Mouse (Mus musculus): ENCODE results near the gene Glyctk. TPM values are rescaled to one million over a fixed set of nuclear protein-coding genes. Genes with fewer than 3 reads are reported as not detected.

The Glyctk gene
- polyA plus RNA-seq, 1 experiment from 2014 or later = 2.2 TPM

GRCm38 (mm10) chr9:106106241-106106640, 51.7 kb downstream of the Glyctk start:
- Histone ChIP-seq H3K9ac (replicated peaks; ENCODE audit: low read length) (no peak overlapping the region), H3K27me3 (ENCODE audit: control insufficient read depth, insufficient read depth, low read length) (no peaks in the 10 kb centered on the region), H3K4me2 (ENCODE audit: low read depth, low read length) (no peak overlapping the region), H3K4me3 (ENCODE audit: low read depth, low read length) (no peak overlapping the region), H3K36me3 (replicated peaks; ENCODE audit: control insufficient read depth, insufficient read depth, low read depth, low read length) (no peaks in the 10 kb centered on the region), H3K4me1 (ENCODE audit: control insufficient read depth, insufficient read depth, low read length) (no peaks in the 10 kb centered on the region), H3K27ac (replicated peaks; ENCODE audit: low read depth, low read length) (no peak overlapping the region), H3K9me3 (replicated peaks; ENCODE audit: control insufficient read depth, low read length) (no peaks in the 10 kb centered on the region)
- no peak for DNase-seq (ENCODE audit: low spot score)
- 79% methylated on average over 9 of the region's 9 CpGs for WGBS
- no peak for ATAC-seq (replicated peaks; ENCODE audit: insufficient number of reproducible peaks, low FRiP score, low TSS enrichment, low read depth)

DNA sequence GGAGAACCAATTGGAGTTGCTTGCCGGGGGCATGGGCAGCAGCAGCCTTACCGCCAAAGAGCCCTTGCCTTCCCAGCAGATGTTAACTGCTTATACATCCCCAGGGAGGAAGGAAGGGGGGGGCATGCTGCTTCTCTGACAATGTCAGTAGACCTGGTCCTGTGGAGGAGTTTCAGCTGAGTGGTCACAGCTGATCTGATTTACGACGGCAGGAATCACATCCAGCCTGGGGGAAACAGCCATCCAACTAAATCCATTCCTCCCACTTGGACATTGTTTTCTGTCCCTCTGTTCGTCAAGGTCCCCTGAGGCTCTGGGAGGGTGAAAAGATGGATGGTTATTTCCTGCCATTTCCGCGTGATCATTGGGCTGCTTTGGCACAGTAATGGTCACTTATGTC, 53.5 kb downstream of the Glyctk start:
- Histone ChIP-seq H3K4me3 (ENCODE audit: low read depth, low read length) (no peak overlapping the region), H3K9me3 (replicated peaks; ENCODE audit: control insufficient read depth, low read length) (no peaks in the 10 kb centered on the region), H3K4me2 (ENCODE audit: low read depth, low read length) (no peak overlapping the region), H3K4me1 (ENCODE audit: control insufficient read depth, insufficient read depth, low read length) (no peaks in the 10 kb centered on the region), H3K36me3 (replicated peaks; ENCODE audit: control insufficient read depth, insufficient read depth, low read depth, low read length) (no peaks in the 10 kb centered on the region), H3K9ac (replicated peaks; ENCODE audit: low read length) (no peak overlapping the region), H3K27ac (replicated peaks; ENCODE audit: low read depth, low read length) (no peak overlapping the region), H3K27me3 (ENCODE audit: control insufficient read depth, insufficient read depth, low read length) (no peaks in the 10 kb centered on the region)
- no peak for ATAC-seq (replicated peaks; ENCODE audit: insufficient number of reproducible peaks, low FRiP score, low TSS enrichment, low read depth)
- DNase-seq (ENCODE audit: low spot score) = no peak
- 78% methylated on average over 7 of the region's 7 CpGs for WGBS

MicroRNA genes within 50 kb of the gene (microRNA counts, 519-probe panel; counts per million panel counts)
- 4,895 counts per million, percentile 84 among the panel's probes with 10 or more counts for microRNA mmu-let-7g

Small RNAs within 50 kb of the gene (microRNA-seq; reads per million reads assigned to microRNA genes)
- gene Mir135a-1 (ENCODE audit: borderline number of aligned reads) (59.3 reads per million, percentile 35 among the genes with 10 or more reads in this experiment), gene Mirlet7g (ENCODE audit: borderline number of aligned reads) (16,258 reads per million, percentile 97 among the genes with 10 or more reads in this experiment)

Other genes starting within 250 kb of the Glyctk start
- 0.10 and 0.38 TPM in 2 replicates for gene Col6a5, start 197.5 kb downstream of the Glyctk start, polyA plus RNA-seq (2014; fragmentation: Nextera tagmentation; extraction: Ambion mirVana)
- 0.22 TPM in 1 of 2 replicates, not detected in the other for gene Col6a4, start 61.4 kb downstream of the Glyctk start, polyA plus RNA-seq (2014; fragmentation: Nextera tagmentation; extraction: Ambion mirVana)
- gene Wdr82, start 12.8 kb upstream of the Glyctk start, polyA plus RNA-seq (2014; fragmentation: Nextera tagmentation; extraction: Ambion mirVana) = 32.9 and 33.0 TPM in 2 replicates
- 25.8 and 29.1 TPM in 2 replicates for gene Ppm1m, start 41.6 kb upstream of the Glyctk start, polyA plus RNA-seq (2014; fragmentation: Nextera tagmentation; extraction: Ambion mirVana)
- gene Twf2, start 45.0 kb upstream of the Glyctk start, polyA plus RNA-seq (2014; fragmentation: Nextera tagmentation; extraction: Ambion mirVana) = 66.5 and 75.5 TPM in 2 replicates
- not detected in 2 replicates for gene Tlr9, start 64.5 kb upstream of the Glyctk start, polyA plus RNA-seq (2014; fragmentation: Nextera tagmentation; extraction: Ambion mirVana)
- 95.1 and 97.4 TPM in 2 replicates for gene Alas1, start 90.5 kb upstream of the Glyctk start, polyA plus RNA-seq (2014; fragmentation: Nextera tagmentation; extraction: Ambion mirVana)
- gene Poc1a, start 122.9 kb upstream of the Glyctk start, polyA plus RNA-seq (2014; fragmentation: Nextera tagmentation; extraction: Ambion mirVana) = 29.7 and 34.2 TPM in 2 replicates
- gene Dusp7, start 210.5 kb upstream of the Glyctk start, polyA plus RNA-seq (2014; fragmentation: Nextera tagmentation; extraction: Ambion mirVana) = 52.2 and 55.1 TPM in 2 replicates